In the genomic region with DNA sequence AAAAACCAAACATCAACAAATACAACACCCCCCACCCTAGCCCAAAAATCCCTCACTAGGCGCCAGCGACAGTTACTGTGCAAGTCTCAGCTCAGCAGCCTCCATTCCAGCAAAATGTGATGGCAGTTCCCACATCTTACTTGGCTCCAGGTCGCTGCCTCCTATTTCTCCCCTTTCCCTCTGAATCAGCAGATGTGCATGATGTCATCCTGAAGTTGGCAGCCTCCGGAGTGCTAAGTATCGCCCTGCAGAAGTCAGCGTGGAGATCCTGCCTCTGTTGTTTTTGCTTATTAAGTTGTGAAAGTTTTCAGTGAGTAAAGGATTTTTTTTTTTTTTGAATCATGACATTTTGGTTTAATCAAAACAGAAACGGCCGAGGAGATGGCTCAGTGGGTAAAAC, we compare ENCODE assay signal across 8 mouse cellular contexts.
DNase-seq lines count a peak whose midpoint lies in the region.

No protein-coding gene starts in this region.

- DNase-seq in cerebellum, postnatal 10 days, result peak; percentile 16 to 26
- DNase-seq in cerebellum, adult 9-10 months, result no peak
- DNase-seq in ovary, postnatal 14 days (ENCODE audit: low spot score), result peak; percentile 9
- DNase-seq in ovary, postnatal 36 days (ENCODE audit: low spot score), result no peak
- peak; percentile 18 to 37 for DNase-seq in heart, postnatal 36 days
- peak; percentile 17 for DNase-seq in right cerebral cortex, postnatal 14 days
- DNase-seq in thymus, postnatal 25 days, result no peak
- DNase-seq in thymus, adult 18-20 months, result no peak

- intact Hi-C loops in heart, postnatal 36 days (cut with DNase I), result no loop called here

Comparison
In these comparisons a context has a peak if more than half of its experiments do, and no peak if none do; other contexts are left out.
1. DNase-seq: peak in cerebellum, postnatal 10 days (2 of 2), ovary, postnatal 14 days (single experiment), heart, postnatal 36 days (2 of 2) and right cerebral cortex, postnatal 14 days (single experiment); none in cerebellum, adult 9-10 months (single experiment), ovary, postnatal 36 days (single experiment), thymus, postnatal 25 days (single experiment) and thymus, adult 18-20 months (0 of 2).